Mouse (Mus musculus) telencephalon, adult 2 months (tissue): ENCODE data around the gene Spata9.

ENCODE experiments used
- DNase-seq: peaks from one replicate; pipeline ENCODE4 v3.0.0-alpha.2; 2011; ENCODE audit warnings: low read depth, low spot score

The Spata9 gene

DNA sequence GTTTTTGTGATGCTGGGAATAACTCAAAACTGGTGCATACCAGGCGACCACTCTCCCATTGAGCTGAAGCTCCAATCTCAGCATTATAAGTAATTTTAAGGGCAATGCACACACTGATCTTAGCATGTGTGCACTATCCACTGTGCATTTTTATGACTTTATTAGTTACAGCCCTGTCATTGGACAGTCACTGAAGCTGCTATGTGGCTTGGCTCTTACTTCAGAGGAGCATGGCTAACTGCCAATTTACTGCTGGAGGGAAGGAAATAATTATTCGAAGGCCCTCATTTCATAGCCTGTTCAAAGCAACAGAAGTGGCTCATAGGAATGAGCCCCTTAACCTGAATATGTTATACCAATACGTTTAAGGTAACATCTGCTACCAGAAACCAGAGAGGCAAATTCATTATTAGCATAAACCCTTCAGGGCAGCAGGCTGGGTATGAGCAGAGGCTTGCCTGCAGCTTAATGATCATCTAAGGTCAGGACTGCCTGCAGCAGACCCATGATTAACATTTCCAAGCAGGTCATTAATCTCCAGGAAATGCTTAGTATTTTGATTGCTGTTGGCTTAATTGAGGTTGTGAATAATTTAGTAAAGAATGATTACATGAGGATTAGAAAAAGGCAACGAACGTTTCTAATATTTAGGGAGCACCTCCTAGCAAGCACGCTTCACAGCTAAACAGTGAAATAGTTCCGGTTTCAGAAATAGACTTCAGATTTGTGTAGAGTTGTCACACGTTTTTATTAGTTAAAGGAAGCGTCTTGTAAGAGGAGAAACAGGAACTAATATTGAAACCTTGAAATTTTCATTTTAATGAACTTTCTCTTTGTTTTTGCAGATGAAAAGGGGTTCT, 25.4 kb downstream of the Spata9 start:
- DNase-seq, result no peak

DNA sequence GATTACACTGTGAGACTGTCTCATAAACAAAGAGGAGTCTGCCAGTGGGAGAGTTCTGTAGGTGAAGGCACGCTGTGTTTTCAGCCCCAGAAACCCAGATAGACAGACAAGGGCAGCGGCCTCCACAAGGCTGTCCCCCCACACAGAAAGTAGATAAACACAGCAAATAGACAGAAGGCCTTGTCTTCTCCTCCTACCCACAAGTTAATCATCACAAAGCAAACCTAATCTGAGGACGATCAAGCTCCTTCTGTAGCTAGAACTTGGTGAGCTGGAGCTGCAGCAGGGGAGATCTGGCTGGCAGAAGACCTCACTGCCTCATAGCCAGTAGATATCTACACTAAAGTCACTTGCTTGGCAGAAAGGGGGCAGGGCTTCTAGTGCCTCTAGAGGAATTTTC, 36.3 kb downstream of the Spata9 start:
- DNase-seq, result no peak

DNA sequence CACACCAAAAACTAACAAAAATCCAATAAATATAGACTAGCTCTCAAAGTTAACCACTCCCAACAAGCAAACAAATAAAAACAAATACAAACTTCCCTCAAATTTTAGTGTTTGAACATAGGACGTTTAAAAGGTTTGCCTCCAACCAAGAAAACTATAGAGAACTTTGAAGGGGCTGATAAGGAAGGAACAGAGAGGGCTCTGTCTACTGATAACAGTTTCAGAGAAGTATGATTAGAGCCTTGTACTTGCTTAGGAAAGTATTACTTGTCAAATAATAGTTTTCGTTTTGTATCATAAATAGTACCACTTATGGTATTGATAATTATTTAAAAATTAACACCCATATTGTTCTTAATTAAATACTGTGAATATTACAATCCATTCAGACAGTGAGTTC, 47.6 kb downstream of the Spata9 start:
- no peak for DNase-seq

DNA sequence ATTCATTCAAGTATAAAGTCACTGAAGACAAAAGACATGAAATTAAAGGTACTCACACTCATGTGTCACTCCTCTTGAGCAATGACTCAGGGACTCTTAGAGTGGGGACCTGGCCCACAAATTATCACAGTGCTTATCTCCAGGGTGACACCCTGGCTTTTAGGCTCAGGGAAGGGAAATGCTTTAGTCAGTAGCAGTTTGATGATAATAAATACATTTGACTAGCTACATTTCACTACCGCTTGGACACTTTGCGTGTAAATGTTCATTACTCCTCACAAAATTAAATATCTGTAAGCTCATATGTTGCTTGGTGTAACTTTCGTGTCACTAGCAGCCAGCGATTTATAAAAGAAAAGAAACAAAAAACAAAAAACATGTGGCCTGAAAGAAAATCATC, 50.5 kb downstream of the Spata9 start:
- no peak for DNase-seq

DNA sequence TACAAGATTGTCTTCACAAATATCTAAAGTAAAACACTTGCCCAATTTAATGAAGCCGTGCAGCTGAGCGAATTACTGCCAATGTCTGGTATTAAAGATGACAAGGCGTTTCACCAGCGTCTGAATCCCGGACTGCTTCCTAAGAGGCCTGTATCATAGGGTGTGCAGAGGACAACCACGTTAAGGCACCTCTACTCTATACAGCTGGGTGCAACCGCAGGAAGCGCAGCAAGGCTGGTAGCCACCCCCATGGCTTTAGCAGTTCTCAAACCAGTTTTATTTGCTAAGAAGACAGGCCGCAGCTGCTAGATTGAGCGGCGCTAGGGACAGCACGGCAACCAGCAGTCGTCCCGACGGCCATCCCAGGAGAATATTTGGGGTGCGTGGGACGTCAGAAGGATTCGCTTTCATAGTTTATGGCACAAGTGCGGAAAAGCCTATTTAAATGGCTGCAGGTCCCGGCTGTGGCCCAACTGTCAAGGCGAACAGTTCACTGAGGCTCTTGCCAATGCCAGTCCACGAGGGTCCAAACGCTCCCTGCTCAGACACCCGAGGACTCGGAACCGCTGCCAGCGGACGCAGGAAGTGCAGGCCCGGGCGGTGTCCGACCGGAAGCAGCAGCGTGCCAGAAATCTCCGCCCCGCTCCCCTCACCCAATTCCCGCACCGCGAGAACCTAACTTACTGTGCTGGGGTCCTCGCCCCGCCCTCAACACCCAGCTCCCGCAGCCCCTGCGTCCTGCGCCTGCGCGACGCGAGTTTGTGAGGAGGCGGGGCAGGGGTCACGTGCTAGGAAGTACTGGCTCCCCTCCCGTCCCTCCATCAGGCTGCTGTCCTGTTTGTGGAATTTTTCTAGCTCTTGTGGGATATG, 51.3 kb downstream of the Spata9 start, which contains the start of gene Rfesd:
TSS of gene Rfesd (minus strand) at position 746 of the 870 bp plus-strand sequence.
- DNase-seq, result peak; percentile 95

DNA sequence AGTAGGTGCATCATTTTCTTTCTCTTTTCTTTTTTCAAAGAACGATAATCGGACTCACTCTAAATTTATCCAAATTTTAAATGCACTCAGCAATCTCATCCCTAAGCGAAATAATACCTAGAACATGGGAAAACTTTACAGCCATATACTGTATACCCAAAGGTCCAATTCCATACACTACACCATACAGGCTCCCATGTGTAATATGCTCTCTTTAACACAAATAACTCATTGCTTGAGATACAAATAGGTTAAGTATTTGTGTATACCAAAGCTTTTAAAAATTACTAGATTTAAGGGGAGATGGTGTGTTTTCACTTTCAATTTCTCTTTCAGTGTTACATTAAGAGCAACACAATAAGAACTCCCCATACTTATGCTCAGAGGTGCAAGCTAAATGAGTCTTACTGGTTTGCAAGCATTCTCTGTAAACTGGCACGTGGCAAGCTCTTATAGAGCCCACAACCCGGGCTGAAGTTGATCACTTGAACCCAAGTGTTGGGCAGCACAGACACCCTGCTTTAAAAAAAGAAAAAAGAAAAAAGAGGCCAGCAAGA, 52.0 kb downstream of the Spata9 start:
- DNase-seq, result no peak

DNA sequence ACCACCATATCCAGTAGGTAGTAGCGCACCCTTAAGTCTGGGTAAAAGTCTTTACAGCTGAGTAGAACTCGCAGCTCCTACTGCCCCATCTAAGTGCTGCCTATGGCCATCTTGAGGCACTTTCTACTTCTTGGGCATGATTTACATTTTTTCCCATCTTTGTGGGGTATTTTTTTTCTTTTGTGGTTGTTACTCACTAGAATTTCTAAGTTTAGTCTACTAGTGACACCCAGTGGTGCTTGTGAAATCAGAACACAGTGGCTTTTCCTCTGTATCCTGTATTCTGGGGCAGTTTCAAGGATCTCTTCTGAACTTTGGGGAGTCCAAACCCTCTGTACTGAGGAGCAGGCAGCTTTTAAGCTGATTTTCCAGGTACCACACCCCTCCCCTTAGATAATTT, 54.8 kb downstream of the Spata9 start:
- DNase-seq, result no peak

DNA sequence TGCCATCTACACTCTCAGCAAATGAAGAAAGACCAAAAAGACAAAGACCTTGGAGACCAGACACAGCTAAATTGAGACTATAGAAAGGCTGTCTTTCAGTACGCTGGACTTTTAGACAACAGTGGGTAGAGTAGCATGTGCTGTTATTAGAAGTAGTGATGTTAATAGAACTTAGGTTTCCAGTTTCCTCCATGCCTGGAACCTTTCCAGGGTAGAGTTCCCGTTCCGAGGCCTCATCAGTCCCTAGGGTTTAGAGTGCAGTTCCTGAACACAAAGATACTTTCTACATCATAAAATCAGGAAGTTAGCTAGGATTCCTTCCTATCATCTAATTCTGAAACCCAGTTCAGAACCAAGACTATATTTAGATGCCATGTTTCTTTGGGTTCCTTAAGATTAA, 57.6 kb downstream of the Spata9 start:
- no peak for DNase-seq

DNA sequence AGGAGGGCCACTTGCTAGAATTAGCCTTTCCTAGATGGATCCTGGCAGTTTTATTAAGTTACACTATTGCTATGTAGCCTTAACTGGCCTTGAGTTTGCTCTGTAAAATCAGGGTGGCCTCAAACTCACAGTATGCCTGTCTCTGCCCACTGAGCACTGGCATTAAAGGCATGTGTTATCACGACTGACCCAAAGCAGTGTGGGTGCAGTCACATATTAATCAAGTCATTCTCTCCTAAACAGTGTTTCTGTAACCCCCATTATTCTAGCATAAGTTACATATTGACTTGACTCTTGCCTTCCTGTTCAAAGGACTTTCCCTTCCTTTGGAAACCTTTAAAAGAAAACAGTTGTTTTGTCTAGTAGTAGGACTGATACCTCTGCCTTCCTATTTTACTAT, 75.5 kb downstream of the Spata9 start:
- DNase-seq, result no peak

DNA sequence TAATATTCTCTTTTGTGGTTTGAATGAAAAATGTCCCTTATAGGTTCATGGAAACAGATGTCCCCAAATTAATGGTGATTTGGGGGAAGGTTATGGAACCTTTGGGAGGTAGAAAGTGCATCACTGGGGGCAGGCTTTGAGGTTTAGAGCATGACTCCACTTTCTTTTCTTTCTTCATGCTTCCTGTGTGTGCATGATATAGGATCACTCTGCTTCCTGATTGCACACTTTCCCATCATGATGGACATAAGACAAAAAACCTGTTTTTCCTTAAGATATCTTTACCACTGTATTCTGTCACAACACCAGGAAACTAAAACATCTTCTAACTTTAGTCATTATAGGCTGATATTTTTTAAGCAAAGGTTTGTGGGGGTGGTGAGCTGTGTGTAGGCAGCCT, 78.0 kb downstream of the Spata9 start:
- DNase-seq, result no peak
